Mouse (Mus musculus) midbrain, embryonic 14.5 days (tissue): ENCODE measurements at regions not wholly inside any gene's neighbourhood (a gene's known extent, or its start where the extent isn't known, plus 50 kb on each side); places are given as distances from the start of the nearest gene placed in this dataset.
"Not testable (repeated sequence)": the region's sequence is repeated elsewhere in the genome, so short reads cannot be mapped to it uniquely, and the experiment has no call there.

Source experiments
- ATAC-seq: fragments of 200-750 bp; cut with Nextera tagmentation; 2 replicates; pipeline ENCODE4 v1.8.0; 2017; ENCODE audit warnings: moderate number of reproducible peaks, moderate library complexity; ENCODE audit not compliant: low FRiP score, low TSS enrichment
- DNase-seq: peaks from one replicate; pipeline ENCODE4 v3.0.0-alpha.2; 2015
- H3K27ac ChIP-seq: fragments of 300-500 bp; sonication (generic); replicated peaks from 2 replicates; pipeline ENCODE4 v1.5.1; 2014; ENCODE audit warnings: mild to moderate bottlenecking, low read depth, low read length, moderate library complexity
- H3K27me3 ChIP-seq: fragments of 300-500 bp; sonication (generic); 2 replicates; pipeline ENCODE4 v1.6.1; 2014; ENCODE audit warnings: low read length, control low read depth, mixed read lengths; ENCODE audit not compliant: control insufficient read depth, insufficient read depth
- H3K36me3 ChIP-seq: fragments of 300-500 bp; sonication (generic); 2 replicates; pipeline ENCODE4 v1.6.1; 2014; ENCODE audit warnings: low read length, control low read depth; ENCODE audit not compliant: control insufficient read depth, insufficient read depth
- H3K4me1 ChIP-seq: fragments of 300-500 bp; sonication (generic); 2 replicates; pipeline ENCODE4 v1.6.1; 2014; ENCODE audit warnings: mild to moderate bottlenecking, antibody characterized with exemption, low read length, control low read depth; ENCODE audit not compliant: control insufficient read depth, insufficient read depth
- H3K4me2 ChIP-seq: fragments of 300-500 bp; sonication (generic); 2 replicates; pipeline ENCODE4 v1.6.1; 2014; ENCODE audit warnings: mild to moderate bottlenecking, low read length, moderate library complexity
- H3K4me3 ChIP-seq: fragments of 300-500 bp; sonication (generic); replicated peaks from 2 replicates; pipeline ENCODE4 v1.5.1; 2014; ENCODE audit warnings: low read depth, low read length
- H3K9ac ChIP-seq: fragments of 300-500 bp; sonication (generic); replicated peaks from 2 replicates; pipeline ENCODE4 v1.6.1; 2014; ENCODE audit warnings: mild to moderate bottlenecking, low read length, moderate library complexity
- H3K9me3 ChIP-seq: fragments of 300-500 bp; sonication (generic); 2 replicates; pipeline ENCODE4 v1.6.1; 2016; ENCODE audit warnings: low read length, control low read depth, mixed read lengths; ENCODE audit not compliant: control insufficient read depth
- WGBS: fragments of 180-500 bp; shearing (Covaris S2); extraction: QIAGEN DNeasy Blood & Tissue Kit; methylation state at CpG from one replicate; pipeline ENCODE4 v1.1.7; 2014; 5-methylcytosine and 5-hydroxymethylcytosine counted together

DNA sequence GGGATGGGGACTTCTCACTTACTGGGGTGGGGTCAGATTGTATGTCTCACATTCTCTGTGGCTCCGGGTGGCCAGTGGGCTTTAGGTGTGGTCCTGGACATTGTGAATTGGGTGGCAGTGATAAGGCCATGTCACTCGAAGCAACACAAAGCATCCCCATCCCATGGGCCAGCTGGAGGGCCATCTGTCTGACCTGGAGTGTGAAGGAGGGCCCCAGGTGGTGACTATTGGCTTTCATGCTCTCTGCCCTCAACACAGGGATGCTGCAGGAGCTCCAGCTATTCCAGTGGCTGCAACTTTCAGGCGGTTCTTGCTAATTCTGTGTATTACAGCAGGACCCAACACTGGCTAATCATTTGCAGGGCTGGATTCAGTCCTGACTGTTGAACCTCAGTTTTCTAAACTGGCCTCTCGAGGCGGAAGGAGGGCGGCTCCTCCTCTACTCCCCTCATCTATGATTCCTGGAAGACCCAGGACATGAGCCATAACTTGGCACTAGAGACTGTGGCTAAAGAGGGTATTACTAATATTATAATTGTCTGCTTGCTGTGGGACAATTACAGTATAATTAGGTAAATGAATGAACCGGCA lies 64.1 kb downstream of the 9530068E07Rik start:
- WGBS = 70% methylated on average over 7 of the region's 7 CpGs
- Histone ChIP-seq H3K27me3 (no peaks in the 10 kb centered on the region), H3K36me3 (no peaks in the 10 kb centered on the region), H3K4me1 (no peaks in the 10 kb centered on the region), H3K4me3 (no peak overlapping the region), H3K9me3 (no peaks in the 10 kb centered on the region), H3K4me2 (no peak overlapping the region), H3K9ac (no peak overlapping the region), H3K27ac (no peak overlapping the region)
- ATAC-seq (no peak), DNase-seq (no peak)

DNA sequence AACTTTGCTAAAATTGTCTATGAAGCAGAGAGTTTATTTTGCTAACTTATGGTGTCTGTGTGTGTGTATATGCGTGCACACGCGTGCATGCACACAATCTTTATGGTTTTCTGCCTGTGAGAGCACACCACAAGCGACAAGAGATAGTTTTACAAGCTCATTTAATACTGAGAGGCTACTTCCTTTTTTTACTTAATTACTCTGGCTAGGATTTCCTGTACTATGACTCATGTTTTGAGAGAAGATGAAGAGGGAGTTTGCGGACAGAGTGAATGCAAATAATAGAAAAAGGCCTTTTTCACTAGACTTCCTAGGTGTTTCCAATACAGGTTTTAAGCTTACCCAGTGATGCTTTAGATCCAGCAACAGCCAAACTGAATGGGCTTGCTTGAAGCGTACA lies 74.9 kb downstream of the 9530068E07Rik start:
- H3K9me3 ChIP-seq, H3K9ac ChIP-seq, DNase-seq, H3K4me1 ChIP-seq, H3K4me3 ChIP-seq, H3K4me2 ChIP-seq, H3K27me3 ChIP-seq, H3K36me3 ChIP-seq, H3K27ac ChIP-seq, ATAC-seq: not testable (repeated sequence)
- 92% methylated on average over 6 of the region's 6 CpGs for WGBS

DNA sequence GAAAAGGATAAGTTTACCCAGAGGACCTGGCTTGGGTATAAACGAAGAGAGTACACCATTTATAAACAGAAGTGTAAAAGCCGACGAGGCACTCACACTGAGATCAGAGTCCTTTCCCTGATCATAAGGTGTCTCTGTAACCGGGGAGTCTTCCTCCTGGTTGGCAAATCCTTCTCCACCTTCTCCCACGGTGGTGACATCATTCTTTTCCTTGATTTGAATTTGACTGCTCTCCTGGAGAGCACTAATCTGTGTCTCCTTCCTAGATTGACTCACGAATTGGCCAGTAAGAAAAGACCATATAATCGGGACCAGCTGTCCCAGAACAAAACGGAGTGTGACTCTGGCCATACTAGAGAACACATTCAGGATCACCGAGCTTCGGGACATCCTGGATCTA lies 83.9 kb downstream of the 9530068E07Rik start:
- not testable (repeated sequence) for DNase-seq, H3K27me3 ChIP-seq, H3K9me3 ChIP-seq, H3K27ac ChIP-seq, ATAC-seq, H3K4me3 ChIP-seq, H3K4me1 ChIP-seq, H3K9ac ChIP-seq, H3K36me3 ChIP-seq, H3K4me2 ChIP-seq
- 75% methylated on average over 10 of the region's 10 CpGs for WGBS

DNA sequence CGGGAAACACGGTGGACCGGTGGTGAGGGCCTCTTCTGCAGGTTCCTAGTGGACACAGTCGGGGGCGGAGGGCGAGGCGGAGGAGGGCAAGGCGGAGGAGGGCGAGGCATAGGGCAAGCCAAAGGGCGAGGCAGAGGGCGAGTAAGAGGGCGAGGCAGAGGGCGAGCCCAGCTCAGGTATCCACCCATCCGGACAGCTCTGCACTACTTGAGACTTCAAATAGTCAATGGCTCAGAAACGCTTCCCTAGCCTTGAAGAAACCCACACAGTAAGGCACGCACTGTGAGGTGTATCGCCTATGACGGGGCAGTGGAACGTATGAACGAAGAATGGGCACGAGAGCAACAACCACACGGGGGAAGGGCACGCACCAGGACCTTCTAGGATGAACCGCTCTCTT lies 84.5 kb downstream of the 9530068E07Rik start:
- not testable (repeated sequence) for H3K9ac ChIP-seq, H3K27me3 ChIP-seq, H3K4me1 ChIP-seq, ATAC-seq, H3K9me3 ChIP-seq, DNase-seq, H3K4me3 ChIP-seq, H3K27ac ChIP-seq, H3K36me3 ChIP-seq, H3K4me2 ChIP-seq
- WGBS = 92% methylated on average over 24 of the region's 24 CpGs

DNA sequence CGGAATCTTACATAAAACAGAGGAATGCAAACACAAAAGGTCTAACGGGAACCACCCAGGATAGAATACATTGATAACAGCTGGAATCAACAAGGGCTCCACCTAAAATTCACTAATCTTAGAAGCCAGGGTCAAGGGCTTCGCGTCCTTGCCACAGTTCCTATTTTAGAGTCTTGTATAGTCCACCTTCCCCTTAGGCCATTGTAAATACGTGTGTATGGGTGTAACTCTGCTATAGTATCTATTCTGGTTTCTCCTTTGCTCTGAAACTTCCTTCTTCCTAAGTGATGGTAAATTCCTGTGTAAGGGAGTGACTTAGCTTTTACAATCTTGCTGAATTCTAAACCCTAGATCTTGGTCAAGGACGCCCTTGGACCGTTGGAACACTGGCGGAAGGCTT lies 87.3 kb downstream of the 9530068E07Rik start:
- not testable (repeated sequence) for H3K27ac ChIP-seq

DNA sequence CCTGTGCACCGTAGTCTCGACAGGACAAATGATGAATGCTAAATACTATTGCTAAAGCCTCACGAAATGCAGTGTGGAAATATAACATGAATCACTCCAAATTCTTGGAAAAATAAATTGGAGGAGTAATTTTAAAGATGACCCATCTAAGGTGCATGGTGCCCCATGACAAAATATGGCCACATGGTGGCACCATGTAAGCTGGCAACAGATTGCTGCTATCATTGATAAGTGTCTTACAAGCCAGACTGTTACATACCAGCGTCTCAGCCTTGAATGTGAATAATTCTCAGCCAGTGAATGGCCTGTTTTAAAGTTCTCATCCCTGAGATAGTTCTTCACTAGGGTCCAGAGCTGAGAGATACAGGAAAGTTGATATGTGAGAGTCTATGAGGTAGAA lies 92.3 kb downstream of the 9530068E07Rik start:
- H3K4me3 ChIP-seq, H3K9me3 ChIP-seq, H3K27ac ChIP-seq, H3K27me3 ChIP-seq, H3K4me1 ChIP-seq, ATAC-seq, H3K9ac ChIP-seq, H3K36me3 ChIP-seq, H3K4me2 ChIP-seq: not testable (repeated sequence)
- 74% methylated on average over 4 of the region's 4 CpGs for WGBS
- DNase-seq = peak; percentile 49

More for the DNA sequence above, 87.3 kb downstream of the 9530068E07Rik start:
- H3K4me2 ChIP-seq, DNase-seq, H3K9ac ChIP-seq, H3K4me3 ChIP-seq, ATAC-seq, H3K9me3 ChIP-seq, H3K36me3 ChIP-seq, H3K4me1 ChIP-seq, H3K27me3 ChIP-seq: not testable (repeated sequence)
- WGBS = 97% methylated on average over 4 of the region's 8 CpGs

DNA sequence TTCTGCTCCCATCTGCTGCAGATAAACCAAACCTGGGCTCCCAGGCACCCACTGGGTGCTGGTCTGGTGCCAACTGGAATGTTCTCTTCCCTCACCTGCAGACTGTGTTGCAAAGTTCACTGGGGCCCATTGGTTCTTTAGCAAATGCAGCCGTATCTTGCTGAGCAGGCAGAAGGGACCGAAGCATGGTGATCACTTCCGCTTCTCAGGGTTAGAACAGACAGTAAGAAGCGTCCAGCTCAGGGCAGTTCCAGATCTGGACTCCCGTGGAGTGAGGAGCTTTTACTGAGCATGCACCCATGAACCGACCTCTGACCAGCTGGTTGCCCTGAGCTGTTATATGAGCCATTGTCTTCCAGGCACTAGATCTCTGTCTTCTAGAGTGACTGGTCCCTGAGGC lies 97.1 kb downstream of the 9530068E07Rik start:
- ATAC-seq = no peak
- H3K27ac ChIP-seq = no peak overlapping the region
- WGBS = 87% methylated on average over 6 of the region's 6 CpGs

DNA sequence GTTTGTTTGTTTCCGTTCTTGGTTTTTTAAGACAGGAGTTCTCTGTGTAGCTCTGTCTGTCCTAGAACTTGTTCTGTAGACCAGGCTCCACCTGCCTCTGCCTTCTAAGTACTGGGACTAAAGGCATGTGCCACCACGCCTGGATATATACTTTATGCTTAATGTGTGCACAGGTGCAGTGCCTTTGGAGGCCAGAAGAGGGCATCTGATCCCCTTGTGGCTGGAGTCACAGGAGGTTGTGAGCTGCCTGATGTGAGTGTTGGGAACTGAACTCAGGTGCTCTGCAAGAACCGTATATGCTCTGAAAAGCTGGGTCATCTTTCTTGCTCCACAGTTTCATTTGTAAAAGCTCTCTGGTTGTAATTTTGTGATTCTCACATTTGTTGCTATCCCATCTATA lies 100.7 kb downstream of the 9530068E07Rik start:
- DNase-seq = no peak
- WGBS = 95% methylated on average over 3 of the region's 3 CpGs
- Histone ChIP-seq H3K9ac (no peak overlapping the region), H3K36me3 (no peaks in the 10 kb centered on the region), H3K9me3 (no peaks in the 10 kb centered on the region), H3K27ac (no peak overlapping the region), H3K4me1 (no peaks in the 10 kb centered on the region), H3K27me3 (no peaks in the 10 kb centered on the region), H3K4me3 (no peak overlapping the region), H3K4me2 (no peak overlapping the region)
- ATAC-seq = no peak

More for the DNA sequence above, 97.1 kb downstream of the 9530068E07Rik start:
- Histone ChIP-seq H3K9ac (no peak overlapping the region), H3K4me1 (no peaks in the 10 kb centered on the region), H3K36me3 (no peaks in the 10 kb centered on the region), H3K27me3 (no peaks in the 10 kb centered on the region), H3K4me2 (no peak overlapping the region), H3K4me3 (no peak overlapping the region), H3K9me3 (no peaks in the 10 kb centered on the region)
- DNase-seq = no peak

DNA sequence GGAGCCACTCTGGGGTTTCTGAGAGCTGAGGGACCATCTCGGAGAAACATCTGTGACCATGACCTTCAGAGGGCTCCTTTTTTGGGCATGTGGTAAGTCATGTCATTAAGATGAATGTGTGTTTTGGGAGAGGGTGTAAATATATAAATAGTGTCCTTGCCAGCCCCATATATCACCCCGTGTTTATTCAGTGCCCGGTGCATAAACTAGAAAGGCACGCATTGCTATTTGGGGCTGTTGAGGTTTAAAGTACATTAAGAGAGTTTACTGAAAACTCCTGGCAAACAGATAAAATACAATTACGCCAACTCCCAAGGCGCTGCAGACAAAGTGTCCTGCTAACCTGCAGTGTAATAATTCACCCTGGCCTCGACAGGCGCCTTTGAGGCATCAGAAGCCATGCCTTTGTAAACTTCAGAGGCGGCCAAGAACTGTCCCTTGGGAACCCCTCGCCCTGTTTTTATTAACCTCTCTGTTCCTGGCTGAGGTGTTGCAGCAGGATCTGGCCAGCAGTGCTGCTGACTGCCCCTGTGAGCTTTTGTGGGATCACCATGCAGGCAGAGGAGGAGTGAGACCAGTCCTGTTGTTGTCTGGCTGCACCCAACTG lies 106.6 kb downstream of the 9530068E07Rik start:
- 79% methylated on average over 10 of the region's 10 CpGs for WGBS
- no peak for ATAC-seq
- H3K9me3 ChIP-seq = no peaks in the 10 kb centered on the region

More for the DNA sequence above, 106.6 kb downstream of the 9530068E07Rik start:
- Histone ChIP-seq H3K4me3 (no peak overlapping the region), H3K36me3 (no peaks in the 10 kb centered on the region), H3K27ac (no peak overlapping the region), H3K4me2 (no peak overlapping the region), H3K9ac (no peak overlapping the region), H3K4me1 (no peaks in the 10 kb centered on the region), H3K27me3 (no peaks in the 10 kb centered on the region)
- peak; percentile 10 for DNase-seq
